ENCODE assay signal across 10 mouse cellular contexts in genomic region chr11:84738769-84739589, GRCm38 (mm10).
A peak's percentile ranks its signal among the peaks of the same experiment; 100 is the strongest.
DNase-seq lines count a peak whose midpoint lies in the region; ATAC-seq and TF ChIP-seq lines count a peak whose summit lies in the region.
"Had no signal": no experiment of that assay in that cellular context is flagged by ENCODE, and none has a peak within 500 bp of the region (broad histone marks: within the 10 kb centered on the region; RNA-seq: fewer than 3 reads in every experiment).

No protein-coding gene starts in this region.

- DNase-seq in cerebellum, postnatal 14 days = peak; percentile 63 to 66
- peak; percentile 21 for DNase-seq in kidney, adult 18-20 months
- DNase-seq in retina, embryonic 14.5 days (ENCODE audit: low spot score) = peak; percentile 67
- no peak for DNase-seq in spleen, postnatal 10 days (ENCODE audit: low spot score in 2 of 2)
- no peak for DNase-seq in layer of hippocampus, adult 18-20 months (ENCODE audit: low spot score in 2 of 2)
- no peak for DNase-seq in lung, adult 2 months
- DNase-seq: liver had no signal

- H3K27ac ChIP-seq in forebrain, embryonic 12.5 days = peak overlapping the region; percentile 63; the same call in 1 of the 2 replicates
- H3K27ac ChIP-seq in forebrain, embryonic 13.5 days = no peak overlapping the region; the same call in 1 of the 2 replicates

- H3K4me3 ChIP-seq in forebrain, embryonic 12.5 days (replicated peaks) = no peak overlapping the region
- H3K4me3 ChIP-seq in forebrain, embryonic 13.5 days = no peak overlapping the region
- no peak overlapping the region for H3K4me3 ChIP-seq in lung, adult 2 months (replicated peaks; ENCODE audit: extremely low read depth, low read depth, low read length)
- H3K4me3 ChIP-seq: myocyte had no signal

- H3K27me3 ChIP-seq in forebrain, embryonic 12.5 days = peaks cover 67% of the 10 kb centered on the region
- peaks cover 56% of the 10 kb centered on the region for H3K27me3 ChIP-seq in forebrain, embryonic 13.5 days

- peaks cover 13% of the 10 kb centered on the region for H3K4me1 ChIP-seq in forebrain, embryonic 12.5 days
- H3K4me1 ChIP-seq in forebrain, embryonic 13.5 days = peaks cover 15% of the 10 kb centered on the region
- H3K4me1 ChIP-seq in lung, adult 2 months (ENCODE audit: control insufficient read depth, insufficient read depth, low read length) = no peaks in the 10 kb centered on the region

- no peak for TF ChIP-seq CTCF in lung, adult 2 months (IDR thresholded peaks at IDR 0.05; ENCODE audit: insufficient read depth, low read length)

- WGBS in forebrain, embryonic 12.5 days = 15% methylated on average over 17 of the region's 17 CpGs
- WGBS in forebrain, embryonic 13.5 days = 9% methylated on average over 17 of the region's 17 CpGs
- 13% methylated on average over 17 of the region's 17 CpGs for WGBS in lung, adult 2 months

- no peak for TF ChIP-seq POLR2A in lung, adult 2 months (IDR thresholded peaks at IDR 0.05; ENCODE audit: borderline replicate concordance, extremely low read depth, low read depth, low read length)

- H3K4me2 ChIP-seq in forebrain, embryonic 12.5 days = peak overlapping the region; percentile 10; the same call in 1 of the 2 replicates
- no peak overlapping the region for H3K4me2 ChIP-seq in forebrain, embryonic 13.5 days

- no peak overlapping the region for H3K9ac ChIP-seq in forebrain, embryonic 12.5 days
- no peak overlapping the region for H3K9ac ChIP-seq in forebrain, embryonic 13.5 days

- no peaks in the 10 kb centered on the region for H3K36me3 ChIP-seq in forebrain, embryonic 12.5 days (replicated peaks)
- no peaks in the 10 kb centered on the region for H3K36me3 ChIP-seq in forebrain, embryonic 13.5 days (ENCODE audit: poor library complexity, severe bottlenecking)

- H3K9me3 ChIP-seq in forebrain, embryonic 12.5 days = no peaks in the 10 kb centered on the region
- no peaks in the 10 kb centered on the region for H3K9me3 ChIP-seq in forebrain, embryonic 13.5 days (replicated peaks)

- no peak for ATAC-seq in forebrain, embryonic 12.5 days (ENCODE audit: low FRiP score)
- no peak for ATAC-seq in forebrain, embryonic 13.5 days

Comparison
In these comparisons a context has a peak if more than half of its experiments do, and no peak if none do; other contexts are left out.
1. DNase-seq: peak in cerebellum, postnatal 14 days (2 of 2), kidney, adult 18-20 months (single experiment) and retina, embryonic 14.5 days (single experiment); none in spleen, postnatal 10 days (0 of 2), layer of hippocampus, adult 18-20 months (0 of 2) and lung, adult 2 months (single experiment).